Mouse (Mus musculus) spleen, adult 18-20 months (tissue): ENCODE results near the gene Dgke.
"Not testable (repeated sequence)": the region's sequence is repeated elsewhere in the genome, so short reads cannot be mapped to it uniquely, and the experiment has no call there.

ENCODE experiments used
- DNase-seq, 2 experiments: peaks; one replicate each; pipeline ENCODE4 v3.0.0; 2022; ENCODE audit warnings: mixed read lengths in 2 of 2

Gene Dgke

GRCm38 (mm10) chr11:89074783-89075413 lies 8.2 kb upstream of the Dgke start:
- DNase-seq, result no peak

GRCm38 (mm10) chr11:89073541-89073940 lies 6.9 kb upstream of the Dgke start, which contains the start of gene Gm525:
TSS of gene Gm525 (plus strand) at chr11:89073841.
- no peak for DNase-seq

GRCm38 (mm10) chr11:89071522-89071921 lies 4.9 kb upstream of the Dgke start:
- no peak for DNase-seq

GRCm38 (mm10) chr11:89069303-89069702 lies 2.7 kb upstream of the Dgke start:
- peak in 1 of 2 experiments; percentile 74 for DNase-seq

GRCm38 (mm10) chr11:89068649-89069048 lies 2.0 kb upstream of the Dgke start:
- DNase-seq, result no peak

- DNase-seq, result no peak
Observed at GRCm38 (mm10) chr11:89067871-89068490, 1.3 kb upstream of the Dgke start.

DNA sequence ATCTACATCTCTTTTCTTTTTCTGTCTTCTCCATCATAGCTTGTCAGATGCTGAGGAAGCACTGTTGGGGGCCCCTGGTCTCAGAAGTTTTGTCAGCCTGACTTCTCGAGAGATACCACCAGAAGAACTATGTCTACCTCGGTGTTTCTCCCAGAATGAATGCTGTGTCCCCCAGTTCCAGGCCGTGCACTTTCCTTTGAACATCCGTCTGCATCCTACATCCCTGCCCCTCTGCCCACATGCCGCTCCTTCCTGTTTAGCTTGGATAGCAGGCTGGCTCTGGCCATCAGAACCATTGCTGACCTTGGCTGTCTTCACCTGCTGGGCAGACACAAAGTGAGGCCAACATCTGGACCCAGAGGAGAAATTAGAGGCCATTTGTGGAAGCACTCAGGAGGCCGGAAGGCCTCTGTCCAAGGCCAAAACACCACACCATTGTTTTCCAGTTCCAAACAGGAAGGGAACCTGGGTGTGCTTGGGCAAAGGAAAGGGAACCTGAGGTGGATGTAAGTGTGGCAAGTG lies 712 bp upstream of the Dgke start:
- no peak for DNase-seq

- no peak for DNase-seq
Observed at GRCm38 (mm10) chr11:89066126-89066525, 524 bp downstream of the Dgke start.

DNA sequence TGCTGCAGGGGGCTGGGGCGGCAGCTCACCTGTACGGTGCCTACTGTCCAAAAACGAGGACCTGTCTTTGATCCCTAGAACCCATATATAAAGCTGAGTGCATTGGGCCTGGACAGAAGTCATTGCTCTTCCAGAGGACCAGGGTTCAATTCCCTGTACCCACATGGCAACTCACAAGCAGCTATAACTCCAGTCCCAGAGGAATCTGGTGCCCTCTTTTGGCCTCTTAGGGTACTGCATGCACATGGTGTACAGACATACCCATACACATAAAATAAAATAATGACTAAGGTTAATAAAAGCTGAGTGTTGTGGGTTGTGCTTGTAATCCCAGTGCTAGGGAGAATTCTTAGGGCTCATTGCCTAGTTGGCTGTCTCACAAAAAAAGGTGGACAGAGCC lies 1.4 kb downstream of the Dgke start:
- no peak for DNase-seq

DNA sequence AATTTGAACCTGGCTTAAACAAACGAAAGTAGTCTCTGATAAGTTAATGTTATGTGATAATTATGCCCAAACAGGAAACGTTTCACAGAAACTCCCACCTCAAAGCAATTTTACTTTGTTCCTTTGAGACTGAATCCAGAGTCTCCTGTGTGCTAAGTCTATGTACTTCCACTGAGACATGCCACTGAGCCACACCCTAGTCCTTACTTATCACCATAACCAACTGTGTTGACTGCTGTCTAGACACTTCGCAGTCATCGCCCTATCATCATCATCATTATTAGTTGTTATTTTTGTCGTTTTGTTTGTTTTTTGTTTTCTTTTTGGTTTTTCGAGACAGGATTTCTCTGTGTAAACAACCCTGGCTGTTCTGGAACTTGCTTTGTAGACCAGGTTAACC lies 2.3 kb downstream of the Dgke start:
- DNase-seq, result no peak

DNA sequence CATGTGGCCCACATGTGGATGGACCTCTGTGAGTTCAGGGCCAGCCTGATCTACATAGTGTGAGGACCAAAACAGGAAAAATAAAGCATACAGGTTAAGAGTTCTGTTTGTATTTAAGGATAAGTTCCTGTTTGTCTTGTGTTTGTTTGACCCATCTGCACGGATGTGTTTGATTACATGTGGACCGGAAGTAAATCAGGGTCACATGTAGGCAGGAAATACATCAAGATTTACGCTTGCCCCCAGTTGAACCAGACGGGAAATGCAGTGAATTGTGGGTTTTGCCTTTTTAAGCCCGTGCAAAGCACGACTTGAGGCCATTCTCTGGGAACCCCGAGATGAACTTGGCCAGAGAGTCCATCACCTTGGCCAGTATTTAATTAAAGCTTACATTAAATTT lies 5.3 kb downstream of the Dgke start:
- DNase-seq, result no peak

DNA sequence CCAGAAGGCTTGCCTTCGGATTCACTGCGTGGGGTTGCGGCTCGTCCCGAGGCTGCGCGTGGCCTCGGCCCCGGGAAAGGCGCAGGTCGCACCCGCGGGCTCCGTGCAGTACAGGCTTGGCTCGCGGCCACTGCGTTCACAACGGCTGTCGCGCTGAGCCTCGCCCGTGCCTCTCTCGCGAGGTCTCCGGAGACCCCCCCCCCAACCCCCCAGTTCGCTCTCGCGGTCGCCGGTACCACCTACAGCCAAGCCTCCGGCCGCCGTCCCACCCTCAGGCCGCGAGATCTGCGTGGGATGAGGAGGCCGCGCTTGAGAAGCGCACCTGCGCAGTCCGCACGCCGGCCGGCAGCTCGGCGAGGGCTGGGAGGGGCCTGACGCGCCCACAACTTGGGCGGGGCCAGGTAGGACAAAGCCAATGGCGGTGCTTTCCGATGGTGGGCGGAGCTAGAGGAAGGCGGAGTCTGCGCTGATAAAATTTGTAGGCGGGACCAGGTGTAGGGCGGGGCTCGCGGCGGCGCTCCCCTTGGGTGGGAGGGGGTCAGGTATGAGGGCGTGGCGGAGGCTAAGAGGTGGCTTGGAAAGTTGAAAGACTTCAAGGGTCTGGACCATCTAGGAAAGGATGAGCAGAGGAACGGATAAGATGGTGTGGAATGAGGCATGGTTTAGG lies 6.1 kb downstream of the Dgke start:
- DNase-seq, result peak; percentile 89 to 96

DNA sequence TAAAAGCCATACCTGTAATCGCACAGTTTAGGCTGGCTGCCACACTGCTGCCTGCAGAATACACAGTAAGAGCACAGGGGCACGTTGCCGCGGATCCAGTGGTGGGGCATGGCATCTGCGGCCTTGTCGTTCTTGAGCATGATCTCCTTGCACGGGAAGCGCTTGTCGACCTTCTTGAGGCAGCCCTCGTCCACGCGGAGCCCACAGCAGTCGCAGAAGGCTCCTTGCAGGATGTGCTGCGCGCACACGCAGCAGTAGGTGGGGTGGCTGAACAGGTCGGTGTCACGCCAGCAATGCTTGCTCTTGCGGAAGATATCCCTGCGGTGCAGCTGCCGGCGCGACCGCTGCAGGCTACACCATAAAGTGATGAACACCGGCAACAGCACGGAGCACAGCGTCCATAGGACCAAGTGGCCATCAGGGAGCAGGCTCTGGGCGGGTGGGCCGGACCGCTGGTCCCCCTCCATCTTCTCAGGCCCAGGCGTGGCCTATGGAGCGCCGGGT lies 6.7 kb downstream of the Dgke start:
- DNase-seq, result peak; percentile 29 to 48

- no peak for DNase-seq
Observed at GRCm38 (mm10) chr11:89058515-89059270, 8.0 kb downstream of the Dgke start.

GRCm38 (mm10) chr11:89055931-89056690 lies 10.5 kb downstream of the Dgke start:
- no peak for DNase-seq

DNA sequence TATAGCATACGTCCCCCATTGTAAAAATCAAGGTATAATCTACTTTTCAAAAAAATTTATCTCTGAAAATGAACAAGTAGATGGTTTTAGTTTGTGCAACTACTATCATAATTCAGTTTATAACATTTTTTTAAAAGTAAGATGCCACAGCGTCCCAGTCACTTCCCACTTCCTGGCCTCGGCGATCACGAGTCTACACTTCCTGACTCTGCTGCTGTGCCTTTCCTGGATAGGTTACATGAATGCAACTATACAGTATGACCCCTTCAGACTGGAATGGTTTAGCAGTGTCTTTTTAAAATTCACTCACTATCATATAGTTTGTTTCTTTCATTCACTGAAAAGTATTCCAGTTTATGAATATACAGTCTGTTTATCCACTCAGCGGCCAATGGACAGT lies 14.9 kb downstream of the Dgke start:
- no peak for DNase-seq

GRCm38 (mm10) chr11:89046021-89046420 lies 20.6 kb downstream of the Dgke start:
- no peak for DNase-seq

DNA sequence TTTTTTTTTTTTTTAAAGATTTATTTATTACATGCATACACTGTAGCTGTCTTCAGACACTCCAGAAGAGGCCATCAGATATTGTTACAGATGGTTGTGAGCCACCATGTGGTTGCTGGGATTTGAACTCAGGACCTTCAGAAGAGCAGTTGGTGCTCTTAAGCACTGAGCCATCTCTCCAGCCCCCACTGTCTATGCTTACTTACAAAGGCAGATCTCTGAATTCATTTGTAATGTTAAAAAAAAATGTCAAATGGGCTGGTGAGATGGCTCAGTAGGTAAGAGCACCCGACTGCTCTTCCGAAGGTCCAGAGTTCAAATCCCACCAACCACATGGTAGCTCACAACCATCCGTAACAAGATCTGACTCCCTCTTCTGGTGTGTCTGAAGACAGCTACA lies 21.1 kb downstream of the Dgke start:
- DNase-seq, result not testable (repeated sequence)

DNA sequence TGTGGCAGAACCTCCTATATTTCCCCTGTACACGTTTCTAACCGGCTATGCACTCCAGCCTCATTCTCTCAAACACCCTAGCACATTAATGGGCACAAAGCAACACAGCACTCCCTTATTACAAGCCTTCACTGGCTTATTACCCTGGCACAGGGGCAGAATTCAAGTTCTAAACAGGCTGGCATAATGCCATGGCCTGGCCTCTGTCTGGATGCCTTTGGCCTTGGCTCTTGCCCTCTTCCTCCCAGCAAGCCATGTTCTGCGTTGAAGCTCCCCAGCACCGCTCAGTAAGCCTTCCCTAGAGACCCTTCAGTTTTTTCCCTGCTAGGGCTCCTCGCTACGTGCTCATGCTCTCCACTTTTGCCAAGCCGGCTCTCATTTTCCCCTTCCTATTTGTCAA lies 23.6 kb downstream of the Dgke start:
- DNase-seq, result no peak

- not testable (repeated sequence) for DNase-seq
Observed at GRCm38 (mm10) chr11:89041073-89041472, 25.6 kb downstream of the Dgke start.

- peak; percentile 58 to 76 for DNase-seq
Observed at GRCm38 (mm10) chr11:89039325-89039724, 27.3 kb downstream of the Dgke start.

DNA sequence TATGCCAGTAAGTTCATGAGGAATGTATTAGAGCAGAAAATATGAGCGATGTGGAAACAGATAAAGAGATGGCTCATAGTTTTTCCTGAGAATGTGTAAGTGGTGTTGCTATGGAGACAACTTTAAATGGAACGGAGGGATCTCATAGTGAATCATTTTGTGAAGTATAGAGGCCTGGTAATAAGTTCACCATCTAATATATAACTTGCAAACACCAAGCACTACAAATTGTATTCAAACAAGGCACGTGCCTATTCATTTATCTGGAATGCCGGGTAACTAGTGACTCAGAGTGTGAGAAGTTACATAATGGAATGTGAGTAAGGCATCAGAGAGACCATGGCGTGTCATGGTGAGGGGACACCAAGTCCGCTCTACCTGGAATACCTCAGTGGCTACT lies 28.2 kb downstream of the Dgke start:
- no peak for DNase-seq
